Mouse (Mus musculus): ENCODE measurements around the gene Rasa3.

GRCm38 (mm10) chr8:13629351-13630090 is 47.9 kb downstream of the Rasa3 start:
- TF ChIP-seq CTCF (conservative IDR thresholded peaks at IDR 0.05; ENCODE audit: low read length): no peak
- no peak for TF ChIP-seq NANOG (IDR thresholded peaks at IDR 0.05; ENCODE audit: borderline replicate concordance, low read length)
